Mouse (Mus musculus) c-Kit-positive CD71-negative TER-119-negative erythroid progenitor cells, embryonic 14.5 days (primary cell): ENCODE measurements around the gene 1700029H14Rik.

Experiments
- DNase-seq: peaks from one replicate; pipeline ENCODE4 v3.0.0-alpha.2; 2013; ENCODE audit warnings: low read depth

1700029H14Rik gene

DNA sequence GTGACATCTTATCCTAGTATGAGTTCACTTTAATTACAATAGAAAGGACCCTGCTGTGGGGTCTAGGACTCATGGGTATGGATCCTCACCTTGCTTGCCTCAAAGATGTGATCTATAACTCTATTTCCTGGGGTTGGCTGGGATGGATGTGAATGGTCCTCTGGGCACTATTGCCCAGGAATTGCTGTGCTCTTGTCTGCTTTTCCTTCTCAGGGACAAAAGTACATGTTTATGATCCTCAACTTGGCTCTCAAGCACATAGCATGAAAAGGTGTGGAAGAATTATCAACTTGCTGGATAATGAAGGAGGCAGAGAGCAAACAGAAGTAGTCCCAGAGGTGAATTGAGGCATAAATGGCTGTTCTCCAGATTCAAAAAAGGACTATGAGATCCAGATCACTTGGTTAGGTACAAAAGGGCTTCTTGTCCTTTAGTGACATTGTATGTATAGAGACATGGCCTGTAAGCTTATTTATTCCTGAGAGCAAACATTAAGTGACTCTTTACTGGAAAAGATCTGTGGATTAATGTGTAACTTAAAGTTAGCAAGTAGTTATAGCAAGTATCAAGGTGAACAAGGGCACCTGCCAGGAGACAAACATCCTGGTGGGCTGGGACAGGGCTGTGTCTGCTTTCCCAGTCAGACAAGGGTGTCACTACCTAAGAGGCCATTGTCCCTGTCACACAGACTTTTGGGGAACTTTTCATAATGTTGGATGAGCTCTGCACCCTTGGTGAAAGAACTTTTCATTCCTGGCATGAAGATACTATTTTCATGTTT lies 57.2 kb downstream of the 1700029H14Rik start:
- no peak for DNase-seq

GRCm38 (mm10) chr8:13503936-13504606 lies 58.2 kb downstream of the 1700029H14Rik start:
- no peak for DNase-seq

GRCm38 (mm10) chr8:13501221-13501620 lies 61.0 kb downstream of the 1700029H14Rik start:
- DNase-seq = no peak
